Mouse (Mus musculus) kidney, embryonic 15.5 days (tissue): ENCODE results near the gene Apba1. TPM values are rescaled to one million over a fixed set of nuclear protein-coding genes. Genes with fewer than 3 reads are reported as not detected.

Experiments used
- ATAC-seq: fragments of 200-750 bp; cut with Nextera tagmentation; replicated peaks from 2 replicates; pipeline ENCODE4 v1.8.0; 2017; ENCODE audit warnings: moderate TSS enrichment; ENCODE audit not compliant: low FRiP score
- H3K27ac ChIP-seq: fragments of 300-500 bp; sonication (generic); 2 replicates; pipeline ENCODE4 v1.5.1; 2015; ENCODE audit warnings: mild to moderate bottlenecking, inconsistent platforms
- H3K27me3 ChIP-seq: fragments of 300-500 bp; sonication (generic); 2 replicates; pipeline ENCODE4 v1.6.1; 2015; ENCODE audit warnings: inconsistent platforms
- H3K36me3 ChIP-seq: fragments of 300-500 bp; sonication (generic); 2 replicates; pipeline ENCODE4 v1.6.1; 2015; ENCODE audit warnings: inconsistent platforms
- H3K4me1 ChIP-seq: fragments of 300-500 bp; sonication (generic); 2 replicates; pipeline ENCODE4 v1.6.1; 2015; ENCODE audit warnings: inconsistent platforms
- H3K4me2 ChIP-seq: fragments of 300-500 bp; sonication (generic); 2 replicates; pipeline ENCODE4 v1.6.1; 2015; ENCODE audit warnings: moderate library complexity, mild to moderate bottlenecking, inconsistent platforms
- H3K4me3 ChIP-seq: fragments of 300-500 bp; sonication (generic); replicated peaks from 2 replicates; pipeline ENCODE4 v1.5.1; 2015; ENCODE audit warnings: mild to moderate bottlenecking, inconsistent platforms
- H3K9ac ChIP-seq: fragments of 300-500 bp; sonication (generic); 2 replicates; pipeline ENCODE4 v1.6.1; 2015; ENCODE audit warnings: mild to moderate bottlenecking, inconsistent platforms
- H3K9me3 ChIP-seq: fragments of 300-500 bp; sonication (generic); replicated peaks from 2 replicates; pipeline ENCODE4 v1.6.1; 2016; ENCODE audit warnings: inconsistent platforms
- WGBS: fragments of 180-500 bp; shearing (Covaris S2); methylation state at CpG from one replicate; pipeline ENCODE4 v1.1.7; 2015; ENCODE audit warnings: mixed read lengths; 5-methylcytosine and 5-hydroxymethylcytosine counted together
- polyA plus RNA-seq: library from polyadenylated mRNA; unstranded; fragments of >200 nt; fragmentation: Nextera tagmentation; extraction: Ambion mirVana; gene quantifications from 2 replicates; pipeline ENCODE4 v1.2.1, GENCODE M21; 2015

The Apba1 gene
- polyA plus RNA-seq, 1 experiment from 2014 or later, result 0.92 TPM

DNA sequence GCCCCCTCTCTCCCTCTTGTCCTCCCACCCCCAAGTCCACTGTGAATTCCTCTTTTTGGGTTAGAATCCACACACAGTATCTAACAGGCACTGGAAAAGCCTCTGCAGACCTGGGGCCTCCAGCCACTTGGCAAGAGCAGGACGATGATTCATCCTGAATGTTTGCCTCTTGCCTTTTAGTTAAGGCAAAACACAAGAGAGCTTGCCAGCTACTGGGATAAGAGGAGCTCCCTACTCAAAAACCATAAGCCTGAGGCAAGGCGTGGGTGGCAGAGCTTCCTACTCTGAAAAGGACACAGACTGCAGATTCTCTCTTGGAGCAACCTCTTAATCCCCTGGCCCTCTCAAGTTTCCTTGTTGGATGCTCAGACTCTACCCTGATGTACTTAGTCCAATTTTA is 208.5 kb downstream of the Apba1 start:
- Histone ChIP-seq H3K27ac (no peak overlapping the region), H3K9me3 (no peaks in the 10 kb centered on the region)
- 54% methylated on average over 2 of the region's 2 CpGs for WGBS

DNA sequence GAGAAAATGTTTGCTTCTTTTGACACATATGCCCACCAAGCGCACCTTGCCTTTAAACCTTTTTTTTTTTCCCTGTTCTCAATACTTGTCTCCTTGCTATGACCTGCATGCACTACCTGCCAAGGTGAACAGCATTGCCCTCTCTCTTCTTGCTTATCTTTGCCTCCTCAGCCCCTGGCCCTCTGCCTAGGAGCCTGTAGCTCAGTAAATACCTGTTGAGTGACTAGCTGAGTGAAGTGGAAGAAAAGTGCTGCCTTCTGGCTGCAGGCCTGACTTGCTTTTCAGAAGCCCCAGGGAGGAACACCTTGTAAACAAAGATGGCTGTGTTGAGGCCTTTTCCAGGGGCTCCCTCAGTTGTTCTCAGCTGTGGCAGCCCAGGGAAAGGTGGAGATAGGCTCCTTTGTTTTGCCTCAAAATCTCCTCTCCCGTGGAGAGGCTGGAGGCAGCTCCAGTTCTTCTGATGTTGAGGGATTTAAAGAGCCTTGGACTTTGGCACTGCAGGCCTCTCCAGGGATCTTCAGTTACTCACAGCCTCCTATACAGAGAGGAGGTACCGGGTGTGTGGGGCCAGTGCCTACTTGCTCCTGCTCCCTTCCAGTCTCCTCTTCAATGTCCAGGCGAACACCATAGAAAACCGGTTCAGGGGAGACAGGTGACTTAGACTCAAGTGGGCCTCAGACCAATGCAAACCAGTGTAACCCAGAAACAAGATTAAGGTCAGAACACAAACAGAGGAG is 209.6 kb downstream of the Apba1 start:
- Histone ChIP-seq H3K36me3 (no peaks in the 10 kb centered on the region), H3K9ac (no peak overlapping the region), H3K4me3 (no peak overlapping the region), H3K27ac (no peak overlapping the region), H3K27me3 (no peaks in the 10 kb centered on the region), H3K4me1 (peaks cover 28% of the 10 kb centered on the region), H3K9me3 (no peaks in the 10 kb centered on the region), H3K4me2 (no peak overlapping the region)
- no peak for ATAC-seq
- WGBS, result 63% methylated on average over 5 of the region's 5 CpGs

More for the DNA sequence above, 208.5 kb downstream of the Apba1 start:
- H3K27me3 ChIP-seq, result no peaks in the 10 kb centered on the region
- ATAC-seq, result no peak
- peaks cover 19% of the 10 kb centered on the region for H3K4me1 ChIP-seq
- no peak overlapping the region for H3K4me3 ChIP-seq
- no peak overlapping the region for H3K4me2 ChIP-seq
- H3K9ac ChIP-seq, result no peak overlapping the region
- H3K36me3 ChIP-seq, result no peaks in the 10 kb centered on the region

DNA sequence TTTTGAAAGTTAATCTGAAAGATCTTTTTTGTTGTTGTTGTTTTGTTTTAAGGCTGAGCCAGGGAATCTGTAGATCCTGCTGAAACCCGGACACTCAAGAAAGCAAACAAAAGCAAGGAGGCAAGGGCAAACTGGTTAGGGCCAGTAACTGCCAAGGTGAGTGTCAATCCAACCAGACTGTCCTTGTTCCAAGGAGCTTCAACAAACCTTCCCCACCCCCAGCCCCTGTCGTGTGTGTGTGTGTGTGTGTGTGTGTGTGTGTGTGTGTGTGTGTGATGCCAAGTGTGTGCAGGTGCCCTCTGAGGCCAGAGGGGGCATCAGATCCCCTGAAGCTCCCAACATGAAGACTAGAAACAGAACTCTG is 210.2 kb downstream of the Apba1 start:
- WGBS, result 72% methylated on average over 2 of the region's 2 CpGs
- Histone ChIP-seq H3K4me1 (peaks cover 31% of the 10 kb centered on the region), H3K4me2 (no peak overlapping the region), H3K4me3 (no peak overlapping the region), H3K36me3 (no peaks in the 10 kb centered on the region), H3K27me3 (no peaks in the 10 kb centered on the region), H3K9me3 (no peaks in the 10 kb centered on the region), H3K27ac (no peak overlapping the region), H3K9ac (no peak overlapping the region)
- no peak for ATAC-seq

DNA sequence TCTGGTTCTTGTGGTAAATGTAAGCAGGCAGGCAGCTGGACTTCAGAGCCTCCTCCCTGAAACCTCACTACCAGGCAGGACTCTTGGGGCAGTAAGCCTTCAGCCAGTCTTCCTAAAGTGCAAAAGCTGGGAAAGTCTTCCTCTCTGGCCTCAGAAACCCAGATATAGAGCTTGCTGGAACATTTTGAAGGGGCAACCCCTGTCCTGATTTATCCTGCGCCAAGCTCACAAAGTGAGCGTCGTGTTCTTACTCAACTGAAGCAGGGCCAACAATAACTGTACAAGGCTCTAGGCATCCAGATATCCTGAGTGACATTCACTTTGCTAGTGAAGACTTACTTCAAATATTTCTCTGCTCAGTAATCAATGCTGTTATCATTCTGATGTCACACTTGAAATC is 211.7 kb downstream of the Apba1 start:
- 86% methylated on average over 3 of the region's 3 CpGs for WGBS
- no peak for ATAC-seq

DNA sequence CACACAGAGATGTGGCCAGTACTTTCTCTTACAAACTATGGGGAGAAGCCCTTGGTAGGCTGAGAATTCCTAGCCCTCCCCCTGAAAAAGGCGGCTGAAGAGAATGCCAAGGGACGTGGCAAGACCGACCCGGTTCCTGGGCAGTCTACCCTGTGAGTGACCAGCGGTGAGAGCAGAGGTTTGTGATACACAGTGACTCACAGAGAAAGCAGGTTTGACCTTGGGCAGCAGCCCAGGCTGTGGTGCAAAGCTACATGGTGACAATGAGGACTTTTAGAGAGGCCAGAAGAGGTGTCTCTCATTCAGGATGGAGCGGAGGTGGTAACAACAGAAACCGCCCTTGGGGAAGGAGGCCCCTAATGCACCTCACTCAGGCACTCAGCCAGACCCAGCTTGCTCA is 212.7 kb downstream of the Apba1 start:
- ATAC-seq, result no peak
- Histone ChIP-seq H3K36me3 (no peaks in the 10 kb centered on the region; the same call in 1 of the 2 replicates), H3K27ac (no peak overlapping the region), H3K27me3 (no peaks in the 10 kb centered on the region), H3K9ac (no peak overlapping the region), H3K4me1 (peaks cover 24% of the 10 kb centered on the region), H3K4me3 (no peak overlapping the region), H3K9me3 (no peaks in the 10 kb centered on the region), H3K4me2 (no peak overlapping the region)
- WGBS, result 92% methylated on average over 7 of the region's 7 CpGs

More for the DNA sequence above, 211.7 kb downstream of the Apba1 start:
- H3K4me2 ChIP-seq, result no peak overlapping the region
- H3K4me1 ChIP-seq, result peaks cover 24% of the 10 kb centered on the region
- H3K9ac ChIP-seq, result no peak overlapping the region
- H3K36me3 ChIP-seq, result no peaks in the 10 kb centered on the region
- H3K27ac ChIP-seq, result no peak overlapping the region
- H3K9me3 ChIP-seq, result no peaks in the 10 kb centered on the region
- H3K4me3 ChIP-seq, result no peak overlapping the region
- no peaks in the 10 kb centered on the region for H3K27me3 ChIP-seq

DNA sequence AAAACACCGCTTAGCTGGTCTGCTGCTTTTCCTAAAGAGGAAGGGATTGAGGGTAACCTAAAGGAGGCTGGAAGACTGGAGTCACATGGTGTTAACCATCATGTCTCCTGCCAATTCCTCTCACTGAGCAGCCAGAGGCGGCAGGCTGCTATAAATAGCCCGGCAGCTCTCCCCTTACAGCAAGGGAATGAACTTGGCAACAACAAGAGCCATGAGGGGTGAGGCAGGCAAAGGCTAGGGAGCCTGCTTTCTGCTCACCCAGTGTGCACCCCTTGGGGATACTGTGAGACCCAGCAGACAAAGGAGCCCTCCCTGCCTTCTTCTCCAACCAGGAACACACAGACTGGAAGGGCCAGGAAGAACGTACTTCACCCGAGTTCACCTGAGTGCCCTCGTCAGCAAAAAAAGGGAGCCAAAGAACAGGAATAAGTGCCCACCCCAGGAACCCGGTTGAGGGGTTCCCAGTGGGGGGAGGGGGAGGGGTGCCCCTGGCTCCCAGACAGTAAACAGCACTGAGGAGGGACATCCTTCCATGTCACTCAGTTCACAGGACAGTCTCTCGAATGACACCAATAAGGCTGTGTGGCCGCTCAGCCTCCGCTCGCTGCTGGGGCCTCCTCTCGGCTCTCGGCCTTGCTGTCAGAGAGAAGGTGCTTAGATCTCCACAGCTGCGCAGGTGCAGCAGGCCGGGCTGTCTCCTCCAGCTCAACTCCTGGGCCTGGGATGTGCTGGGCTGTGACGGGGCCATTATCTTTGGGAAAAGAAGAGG is 214.4 kb downstream of the Apba1 start:
- Histone ChIP-seq H3K4me2 (no peak overlapping the region), H3K4me1 (peaks cover 17% of the 10 kb centered on the region), H3K9me3 (no peaks in the 10 kb centered on the region), H3K27me3 (no peaks in the 10 kb centered on the region), H3K9ac (no peak overlapping the region), H3K4me3 (no peak overlapping the region), H3K27ac (no peak overlapping the region), H3K36me3 (no peaks in the 10 kb centered on the region; the same call in 1 of the 2 replicates)
- ATAC-seq, result peak; percentile 54; the same call in 1 of the 2 replicates
- 59% methylated on average over 16 of the region's 16 CpGs for WGBS

DNA sequence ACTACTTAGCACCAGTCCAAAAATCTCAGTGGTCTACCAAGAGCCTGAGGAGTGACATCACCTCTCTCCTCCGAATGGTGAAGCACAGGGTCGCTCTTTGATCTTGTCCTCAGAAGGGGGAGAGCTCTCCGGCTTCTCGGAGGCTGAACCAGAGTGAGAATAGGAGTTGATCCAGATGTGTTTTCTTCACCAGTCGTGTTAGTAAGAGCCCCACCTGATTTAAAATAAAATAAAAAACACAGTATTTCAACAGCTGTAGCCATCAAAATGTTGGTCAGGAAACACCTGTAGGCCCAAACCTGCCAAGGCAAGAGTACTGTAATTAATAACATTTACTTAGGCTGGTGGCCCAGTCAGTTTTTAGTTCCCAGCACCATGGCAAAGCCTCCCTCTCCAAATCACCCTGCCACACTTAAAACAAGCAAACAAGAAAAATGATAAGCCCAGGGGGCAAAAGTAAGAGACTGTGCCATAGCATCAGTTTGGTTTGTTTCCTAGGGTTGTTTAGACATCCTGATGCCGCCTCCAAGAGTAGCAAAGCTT is 219.3 kb downstream of the Apba1 start:
- 54% methylated on average over 6 of the region's 6 CpGs for WGBS
- Histone ChIP-seq H3K9me3 (no peaks in the 10 kb centered on the region), H3K9ac (no peak overlapping the region), H3K4me2 (no peak overlapping the region), H3K36me3 (no peaks in the 10 kb centered on the region; the same call in 1 of the 2 replicates), H3K27ac (no peak overlapping the region), H3K4me3 (no peak overlapping the region), H3K27me3 (no peaks in the 10 kb centered on the region), H3K4me1 (peaks cover 6% of the 10 kb centered on the region)
- ATAC-seq, result no peak

DNA sequence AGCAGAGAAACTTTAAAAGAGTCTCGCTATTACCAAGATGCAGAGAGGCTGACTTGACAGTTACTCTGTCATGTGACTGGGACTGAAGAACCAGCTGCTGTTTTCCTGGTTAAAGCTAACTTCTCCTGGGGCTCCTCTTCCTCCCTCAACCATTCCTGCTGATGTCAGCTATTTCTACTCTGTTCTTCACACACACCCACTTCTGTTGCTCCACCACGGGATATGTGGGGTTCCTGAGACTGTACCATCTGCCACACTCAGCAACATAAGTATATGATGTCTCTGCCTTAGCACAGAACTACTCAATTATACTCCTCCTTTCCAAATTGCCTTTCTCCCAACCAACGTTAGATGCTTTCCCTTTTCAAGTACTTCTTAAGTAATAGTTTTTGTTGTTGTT is 221.9 kb downstream of the Apba1 start:
- H3K36me3 ChIP-seq, result no peaks in the 10 kb centered on the region; the same call in 1 of the 2 replicates
- no peak overlapping the region for H3K4me2 ChIP-seq
- H3K9me3 ChIP-seq, result no peaks in the 10 kb centered on the region
- H3K27ac ChIP-seq, result no peak overlapping the region
- no peak overlapping the region for H3K4me3 ChIP-seq
- H3K4me1 ChIP-seq, result no peaks in the 10 kb centered on the region
- H3K27me3 ChIP-seq, result no peaks in the 10 kb centered on the region
- no peak overlapping the region for H3K9ac ChIP-seq
- ATAC-seq, result no peak
- 72% methylated on average over 3 of the region's 3 CpGs for WGBS

DNA sequence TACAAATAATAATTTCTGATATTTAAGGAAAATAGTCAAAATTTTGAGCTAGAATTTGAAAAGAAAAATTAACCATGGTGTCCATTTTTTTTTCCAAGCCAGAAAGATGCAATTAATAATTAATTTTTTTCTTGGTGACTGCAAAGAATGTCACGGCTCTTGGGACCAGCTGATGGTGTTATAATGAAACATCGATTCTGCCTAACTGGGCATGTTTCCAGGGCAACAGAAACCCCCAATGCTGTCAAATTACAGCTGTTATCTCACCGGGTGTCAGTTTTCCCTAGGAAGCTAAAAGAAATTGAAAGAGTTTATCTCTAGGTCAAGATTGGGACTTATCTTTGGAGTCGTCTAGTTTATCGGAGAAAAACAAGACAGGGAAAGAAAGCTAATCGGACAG is 225.5 kb downstream of the Apba1 start:
- H3K9me3 ChIP-seq, result no peaks in the 10 kb centered on the region
- H3K9ac ChIP-seq, result no peak overlapping the region
- ATAC-seq, result no peak
- no peaks in the 10 kb centered on the region for H3K4me1 ChIP-seq
- 70% methylated on average over 6 of the region's 6 CpGs for WGBS
- H3K4me3 ChIP-seq, result no peak overlapping the region
- H3K36me3 ChIP-seq, result no peaks in the 10 kb centered on the region
- H3K27me3 ChIP-seq, result no peaks in the 10 kb centered on the region
- no peak overlapping the region for H3K4me2 ChIP-seq
- no peak overlapping the region for H3K27ac ChIP-seq

DNA sequence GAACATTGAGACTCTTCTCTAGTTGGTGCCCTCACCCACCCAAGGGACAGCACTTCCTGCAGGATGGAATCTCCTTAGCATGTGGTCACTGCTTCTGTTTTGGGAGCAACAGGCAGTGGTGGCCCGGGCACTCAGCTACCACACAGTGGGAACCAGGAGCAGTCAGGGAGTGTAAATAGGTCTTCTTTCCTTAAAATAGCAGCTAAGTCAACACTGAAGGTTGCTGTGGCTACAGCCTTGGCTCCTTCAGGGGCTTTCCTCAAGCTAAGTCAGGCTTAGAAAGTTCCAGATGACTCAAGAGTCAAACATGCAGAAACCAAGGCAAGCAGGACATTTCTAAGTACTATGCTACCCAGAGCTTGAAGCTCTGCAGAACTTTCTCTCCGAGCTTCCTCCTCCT is 228.6 kb downstream of the Apba1 start:
- WGBS, result 44% methylated on average over 2 of the region's 2 CpGs
- H3K4me1 ChIP-seq, result no peaks in the 10 kb centered on the region
- ATAC-seq, result no peak

DNA sequence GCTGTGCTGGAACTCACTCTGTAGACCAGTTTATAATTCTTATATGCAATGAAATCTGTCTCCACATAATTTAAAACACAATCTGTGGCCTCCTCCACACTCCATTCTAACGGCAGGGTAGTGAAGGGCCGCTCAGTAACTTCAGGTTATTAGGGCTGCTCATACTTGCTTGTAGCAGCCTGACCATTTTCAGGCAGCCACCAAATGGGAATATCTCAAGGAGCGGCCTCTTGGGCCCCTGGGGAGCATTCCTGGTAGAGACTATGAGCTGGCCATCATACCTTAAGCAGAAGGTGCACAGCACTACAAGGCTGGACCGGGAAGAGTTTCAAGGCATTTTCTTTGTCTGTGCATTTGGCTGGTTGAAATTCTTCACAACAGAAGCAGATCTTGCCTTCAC is 229.5 kb downstream of the Apba1 start:
- H3K4me3 ChIP-seq, result no peak overlapping the region
- H3K27me3 ChIP-seq, result no peaks in the 10 kb centered on the region
- no peaks in the 10 kb centered on the region for H3K36me3 ChIP-seq
- H3K9ac ChIP-seq, result no peak overlapping the region
- no peak overlapping the region for H3K4me2 ChIP-seq
- no peak for ATAC-seq
- H3K27ac ChIP-seq, result no peak overlapping the region
- no peaks in the 10 kb centered on the region for H3K9me3 ChIP-seq
- no peaks in the 10 kb centered on the region for H3K4me1 ChIP-seq
- 78% methylated on average over 4 of the region's 4 CpGs for WGBS

More for the DNA sequence above, 228.6 kb downstream of the Apba1 start:
- Histone ChIP-seq H3K9ac (no peak overlapping the region), H3K27ac (no peak overlapping the region), H3K9me3 (no peaks in the 10 kb centered on the region), H3K4me3 (no peak overlapping the region), H3K36me3 (no peaks in the 10 kb centered on the region), H3K27me3 (no peaks in the 10 kb centered on the region), H3K4me2 (no peak overlapping the region)

DNA sequence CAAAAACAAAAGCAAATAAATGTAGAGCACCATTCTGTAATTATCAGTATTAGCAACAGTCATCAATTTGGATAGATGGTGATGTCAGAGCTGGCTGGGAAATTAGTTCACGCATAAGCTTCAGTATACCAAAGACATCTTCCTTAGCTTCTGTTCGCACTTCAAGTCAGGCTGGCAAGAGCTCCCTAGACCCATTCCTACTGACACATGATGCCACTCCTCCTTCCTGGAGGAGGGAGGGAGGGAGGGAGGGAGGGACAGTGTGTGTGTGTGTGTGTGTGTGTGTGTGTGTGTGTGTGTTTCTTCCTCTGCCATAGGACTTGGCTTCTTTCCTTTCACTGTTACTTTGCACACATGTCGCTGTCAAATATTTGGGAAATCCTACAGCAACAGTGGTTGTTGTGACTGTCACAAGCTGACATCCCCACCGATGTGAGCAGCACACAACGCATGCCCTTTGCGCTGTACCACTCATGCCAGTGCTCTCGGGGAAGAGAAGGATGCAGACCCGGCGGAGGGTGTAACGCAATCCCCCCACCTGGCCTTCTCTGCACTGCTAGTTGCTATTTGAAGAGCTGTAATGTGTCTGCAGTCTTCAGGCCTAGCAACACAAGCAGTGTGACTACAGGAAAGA is 237.2 kb downstream of the Apba1 start:
- peak; percentile 70; the same call in 1 of the 2 replicates for ATAC-seq

More for the DNA sequence above, 237.2 kb downstream of the Apba1 start:
- 58% methylated on average over 10 of the region's 10 CpGs for WGBS
- H3K9me3 ChIP-seq, result no peaks in the 10 kb centered on the region
- H3K36me3 ChIP-seq, result no peaks in the 10 kb centered on the region
- no peak overlapping the region for H3K9ac ChIP-seq
- H3K4me2 ChIP-seq, result no peak overlapping the region
- H3K27ac ChIP-seq, result no peak overlapping the region
- no peaks in the 10 kb centered on the region for H3K27me3 ChIP-seq
- no peak overlapping the region for H3K4me3 ChIP-seq
- H3K4me1 ChIP-seq, result 0 out of 2 replicates have a peak, but pooled peaks cover 4% of the 10 kb centered on the region
